Mouse (Mus musculus): ENCODE measurements around the gene Car10.

GRCm38 (mm10) chr11:93522501-93522900 lies 424.7 kb downstream of the Car10 start:
- no peak for TF ChIP-seq ELF1 (IDR thresholded peaks at IDR 0.05; ENCODE audit: low read depth, low read length)
- no peak for TF ChIP-seq TAL1 (IDR thresholded peaks at IDR 0.05; ENCODE audit: low read length)
- no peak for TF ChIP-seq GATA1 (IDR thresholded peaks at IDR 0.05; ENCODE audit: low read depth, low read length)
- TF ChIP-seq CTCF (IDR thresholded peaks at IDR 0.05 in 2 of 3, conservative IDR thresholded peaks at IDR 0.05 in 1 of 3; ENCODE audit: control insufficient read depth in 1 of 3, insufficient read depth in 1 of 3, low read depth in 2 of 3, low read length in 3 of 3, poor library complexity in 1 of 3, severe bottlenecking in 1 of 3), result no peak
- TF ChIP-seq TCF12 (IDR thresholded peaks at IDR 0.05; ENCODE audit: low read depth, low read length), result no peak

Measured in MEL (cell line).